Mouse (Mus musculus): ENCODE results near the gene Kansl2. TPM values are rescaled to one million over a fixed set of nuclear protein-coding genes. Genes with fewer than 3 reads are reported as not detected.

Kansl2 gene
- polyA plus RNA-seq, 1 experiment from 2014 or later, result 32.0 TPM

DNA sequence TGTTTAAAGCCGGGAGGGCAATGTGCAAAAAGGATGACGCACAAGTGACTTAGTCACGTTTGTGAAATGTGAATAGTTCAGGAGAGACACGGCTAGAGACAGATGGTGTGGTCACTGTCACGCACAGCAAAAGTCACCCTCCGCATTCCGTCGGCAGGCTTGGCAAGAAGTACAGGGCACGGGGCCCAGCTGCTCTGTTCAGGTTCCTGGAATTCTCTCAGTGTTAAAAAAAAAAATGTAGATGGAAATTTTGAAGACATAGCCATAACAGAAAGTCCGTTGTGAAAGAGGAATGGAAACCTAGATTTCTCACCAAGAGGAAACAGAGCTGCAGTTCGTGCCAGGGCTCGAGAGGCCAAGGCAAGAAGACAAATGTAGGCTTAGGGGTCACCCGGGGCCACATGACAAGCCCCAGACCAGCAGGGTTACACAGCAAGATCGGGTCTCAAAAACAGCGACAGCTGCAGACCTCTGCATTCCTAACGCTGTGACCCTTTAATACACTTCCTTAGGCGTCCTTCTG is 21.2 kb downstream of the Kansl2 start:
- Histone ChIP-seq H3K4me3 (replicated peaks) (no peak overlapping the region), H3K9ac (no peak overlapping the region), H3K27ac (replicated peaks) (no peak overlapping the region), H3K9me3 (replicated peaks) (no peaks in the 10 kb centered on the region), H3K36me3 (replicated peaks) (peaks cover 4% of the 10 kb centered on the region), H3K27me3 (no peaks in the 10 kb centered on the region), H3K4me2 (no peak overlapping the region), H3K4me1 (replicated peaks) (peaks cover 16% of the 10 kb centered on the region)
- WGBS (ENCODE audit: insufficient replicate concordance), result 51% methylated on average over 17 of the region's 17 CpGs
- no peak for ATAC-seq (ENCODE audit: insufficient read depth)

DNA sequence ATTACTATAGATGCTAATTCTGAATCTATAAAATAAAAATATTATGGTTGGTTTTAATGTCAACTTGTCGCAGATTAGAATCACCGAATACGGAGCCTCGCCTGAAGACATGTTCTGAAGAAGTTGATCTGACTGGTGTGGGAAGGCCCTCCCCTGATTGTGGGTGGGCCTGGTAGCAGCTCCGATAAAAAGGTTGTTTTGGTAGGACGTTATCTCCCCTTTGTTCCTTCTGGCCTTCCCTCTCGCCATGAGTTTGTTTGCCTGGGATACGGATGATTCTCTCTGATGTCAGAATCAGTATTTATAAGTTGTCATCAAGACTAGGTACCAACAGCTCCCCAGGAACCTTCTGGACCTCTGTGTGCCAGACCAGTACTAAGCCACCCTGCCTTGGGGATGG is 21.8 kb downstream of the Kansl2 start:
- Histone ChIP-seq H3K4me2 (no peak overlapping the region), H3K27ac (replicated peaks) (no peak overlapping the region)
- 29% methylated on average over 8 of the region's 8 CpGs for WGBS (ENCODE audit: insufficient replicate concordance)

DNA sequence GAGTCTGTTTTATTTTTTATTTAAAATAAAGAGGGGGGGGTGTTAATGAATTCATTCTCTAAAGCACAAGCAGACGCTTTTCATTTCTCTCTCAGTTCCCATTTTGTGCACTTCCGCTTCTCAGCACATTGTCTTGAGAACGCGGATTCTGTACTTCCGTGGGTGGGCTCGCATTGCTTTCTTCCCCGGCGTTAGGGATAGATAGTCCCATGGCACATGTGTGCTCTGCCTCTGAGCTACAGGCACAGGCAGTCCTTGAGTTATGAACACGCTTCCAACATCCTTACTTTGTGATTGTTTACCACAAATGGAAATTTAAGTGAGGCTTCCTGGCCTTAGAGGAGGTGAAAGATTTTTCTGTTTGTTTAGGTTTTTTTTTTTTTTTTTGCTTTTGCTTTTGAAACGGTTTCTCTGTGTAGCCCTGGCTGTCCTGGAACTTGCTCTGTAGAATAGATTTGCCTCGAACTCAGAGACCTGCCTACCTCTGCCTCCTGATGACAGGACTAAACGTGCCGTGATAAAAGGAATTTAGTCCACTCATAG is 22.6 kb downstream of the Kansl2 start:
- WGBS (ENCODE audit: insufficient replicate concordance), result 34% methylated on average over 13 of the region's 13 CpGs
- peak overlapping the region; percentile 7; the same call in 1 of the 2 replicates for H3K4me3 ChIP-seq (replicated peaks)
- H3K9ac ChIP-seq, result no peak overlapping the region
- no peaks in the 10 kb centered on the region for H3K36me3 ChIP-seq (replicated peaks)
- ATAC-seq (ENCODE audit: insufficient read depth), result no peak
- H3K9me3 ChIP-seq (replicated peaks), result no peaks in the 10 kb centered on the region
- H3K4me1 ChIP-seq (replicated peaks), result peaks cover 16% of the 10 kb centered on the region
- peak overlapping the region; percentile 66 for H3K4me2 ChIP-seq
- H3K27me3 ChIP-seq, result no peaks in the 10 kb centered on the region
- H3K27ac ChIP-seq (replicated peaks), result peak overlapping the region; percentile 51; the same call in 1 of the 2 replicates

More for the DNA sequence above, 21.8 kb downstream of the Kansl2 start:
- no peak for ATAC-seq (ENCODE audit: insufficient read depth)
- Histone ChIP-seq H3K36me3 (replicated peaks) (no peaks in the 10 kb centered on the region), H3K27me3 (no peaks in the 10 kb centered on the region), H3K9me3 (replicated peaks) (no peaks in the 10 kb centered on the region), H3K4me1 (replicated peaks) (peaks cover 16% of the 10 kb centered on the region), H3K4me3 (replicated peaks) (no peak overlapping the region), H3K9ac (no peak overlapping the region)

DNA sequence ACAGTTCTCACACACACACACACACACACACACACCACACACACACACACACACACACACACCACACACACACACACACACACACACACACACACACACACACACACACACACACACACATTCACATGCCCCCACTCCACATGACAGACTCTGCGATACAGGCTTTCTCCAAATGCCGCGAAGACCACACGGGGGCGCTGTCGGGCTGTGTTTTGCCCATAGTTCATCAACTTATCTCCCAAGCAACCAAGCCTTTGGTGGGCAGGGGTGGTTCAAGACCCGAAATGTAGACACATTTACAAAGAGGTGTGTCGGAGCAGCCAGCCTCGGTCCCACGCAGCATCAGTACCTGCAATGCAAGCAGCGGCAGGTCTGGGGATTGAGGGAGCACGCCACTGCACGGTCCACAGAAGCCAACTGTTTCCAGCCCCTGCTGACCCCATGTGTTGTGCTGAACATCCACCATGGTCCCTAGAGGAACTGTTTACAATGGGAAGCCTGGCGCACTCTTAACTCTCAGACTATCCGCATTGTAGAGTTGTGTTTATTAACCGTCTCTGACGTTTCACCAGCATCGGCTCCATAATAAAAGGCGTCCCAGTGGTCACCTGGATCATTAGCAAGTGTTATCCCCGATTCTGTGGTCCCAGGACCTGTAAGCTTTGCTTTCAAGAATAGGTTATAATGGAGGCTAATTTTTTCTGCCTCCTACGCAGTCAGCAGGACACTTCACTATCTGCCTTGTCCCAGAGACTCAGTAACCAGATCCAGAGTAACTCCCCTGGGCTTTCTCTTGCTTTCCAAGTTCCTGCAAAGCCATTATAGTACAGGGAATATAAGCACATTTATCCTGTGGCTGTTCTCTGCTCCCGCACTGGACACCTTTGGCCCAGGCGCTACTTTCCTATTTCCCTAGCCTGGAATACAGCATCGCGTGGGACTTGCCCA is 23.4 kb downstream of the Kansl2 start:
- no peak overlapping the region for H3K9ac ChIP-seq
- 25% methylated on average over 25 of the region's 25 CpGs for WGBS (ENCODE audit: insufficient replicate concordance)
- H3K4me3 ChIP-seq (replicated peaks), result peak overlapping the region; percentile 32
- H3K27me3 ChIP-seq, result no peaks in the 10 kb centered on the region
- peak overlapping the region; percentile 51; the same call in 1 of the 2 replicates for H3K27ac ChIP-seq (replicated peaks)
- H3K4me1 ChIP-seq (replicated peaks), result peaks cover 16% of the 10 kb centered on the region
- ATAC-seq (ENCODE audit: insufficient read depth), result peak; percentile 29; the same call in 1 of the 2 replicates
- H3K9me3 ChIP-seq (replicated peaks), result no peaks in the 10 kb centered on the region
- peak overlapping the region; percentile 66 for H3K4me2 ChIP-seq
- no peaks in the 10 kb centered on the region for H3K36me3 ChIP-seq (replicated peaks)

DNA sequence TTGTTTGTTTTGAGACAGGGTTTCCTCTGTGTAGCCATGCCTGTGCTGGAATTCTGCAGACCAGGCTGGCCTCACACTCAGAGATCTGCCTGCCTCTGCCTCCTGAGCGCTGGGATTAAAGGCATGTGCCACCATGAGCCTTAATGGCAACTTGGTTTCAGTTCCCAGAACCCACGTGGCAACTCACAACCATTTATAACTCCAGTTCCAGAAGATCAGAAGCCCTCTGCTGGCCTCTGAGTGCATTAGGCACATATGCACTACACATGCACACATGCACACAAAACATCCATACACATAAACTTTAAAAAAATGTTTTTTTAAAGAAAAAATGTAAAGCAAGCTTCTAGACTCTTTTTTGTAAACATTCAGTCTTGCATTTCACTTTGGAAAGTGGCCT is 24.7 kb downstream of the Kansl2 start:
- Histone ChIP-seq H3K9me3 (replicated peaks) (no peaks in the 10 kb centered on the region), H3K4me1 (replicated peaks) (peaks cover 16% of the 10 kb centered on the region), H3K27me3 (no peaks in the 10 kb centered on the region), H3K9ac (no peak overlapping the region), H3K36me3 (replicated peaks) (no peaks in the 10 kb centered on the region), H3K27ac (replicated peaks) (no peak overlapping the region), H3K4me2 (no peak overlapping the region), H3K4me3 (replicated peaks) (no peak overlapping the region)
- 34% methylated on average over 2 of the region's 2 CpGs for WGBS (ENCODE audit: insufficient replicate concordance)
- ATAC-seq (ENCODE audit: insufficient read depth), result no peak

DNA sequence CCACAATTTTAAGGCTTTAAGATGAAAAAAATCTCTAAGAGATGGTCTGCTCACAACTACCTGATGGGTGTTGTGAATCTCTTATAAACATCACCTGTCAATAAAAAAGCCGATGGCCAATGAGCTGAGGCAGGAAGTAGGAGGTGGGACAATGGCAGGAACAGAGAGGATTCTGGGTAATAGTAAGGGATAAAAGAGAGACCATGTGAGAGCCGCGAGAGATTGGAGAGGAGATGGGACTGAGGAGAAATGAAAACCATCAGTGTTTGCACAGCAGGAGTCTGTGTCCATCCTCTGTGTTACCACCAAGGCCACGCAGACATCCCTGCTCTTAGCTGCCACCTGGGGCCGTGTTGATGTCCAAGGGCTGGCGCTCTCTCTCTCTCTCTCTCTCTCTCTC is 26.7 kb downstream of the Kansl2 start:
- no peak for ATAC-seq (ENCODE audit: insufficient read depth)
- Histone ChIP-seq H3K27me3 (no peaks in the 10 kb centered on the region), H3K36me3 (replicated peaks) (no peaks in the 10 kb centered on the region), H3K4me3 (replicated peaks) (no peak overlapping the region), H3K9me3 (replicated peaks) (no peaks in the 10 kb centered on the region), H3K4me1 (replicated peaks) (peaks cover 16% of the 10 kb centered on the region), H3K9ac (no peak overlapping the region), H3K4me2 (no peak overlapping the region), H3K27ac (replicated peaks) (no peak overlapping the region)
- 70% methylated on average over 6 of the region's 6 CpGs for WGBS (ENCODE audit: insufficient replicate concordance)

DNA sequence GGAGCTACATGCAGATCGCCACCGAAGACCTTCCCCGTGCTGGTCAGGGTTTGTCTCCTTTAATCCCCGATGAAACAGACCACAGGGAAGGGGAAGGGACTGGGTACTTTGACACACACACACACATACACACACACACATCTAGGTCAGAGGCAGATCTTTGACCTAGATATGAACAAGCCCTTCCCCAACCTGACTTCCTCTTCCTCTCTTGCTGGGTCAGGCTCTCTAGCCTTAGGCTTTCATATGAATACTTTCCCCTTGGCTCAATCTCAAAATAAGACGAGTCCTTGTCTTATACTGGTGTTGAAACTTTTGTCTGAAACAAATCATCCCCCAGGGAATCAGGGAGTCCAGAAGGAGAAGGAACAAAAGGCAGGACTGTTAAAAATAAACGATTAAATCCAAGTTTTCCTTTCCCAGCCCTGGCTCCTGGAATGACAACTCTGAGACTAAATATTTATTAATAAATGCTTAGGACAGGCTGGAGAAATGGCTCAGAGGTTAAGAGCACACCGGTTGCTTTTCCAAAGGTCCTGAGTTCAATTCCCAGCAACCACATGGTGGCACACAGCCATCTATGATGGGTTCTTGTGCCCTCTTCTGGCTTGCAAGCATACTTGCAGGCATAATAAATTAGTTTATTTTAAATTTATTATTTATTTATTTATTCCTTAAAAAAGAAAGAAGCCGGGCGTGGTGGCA is 27.7 kb downstream of the Kansl2 start:
- H3K4me3 ChIP-seq (replicated peaks), result no peak overlapping the region

DNA sequence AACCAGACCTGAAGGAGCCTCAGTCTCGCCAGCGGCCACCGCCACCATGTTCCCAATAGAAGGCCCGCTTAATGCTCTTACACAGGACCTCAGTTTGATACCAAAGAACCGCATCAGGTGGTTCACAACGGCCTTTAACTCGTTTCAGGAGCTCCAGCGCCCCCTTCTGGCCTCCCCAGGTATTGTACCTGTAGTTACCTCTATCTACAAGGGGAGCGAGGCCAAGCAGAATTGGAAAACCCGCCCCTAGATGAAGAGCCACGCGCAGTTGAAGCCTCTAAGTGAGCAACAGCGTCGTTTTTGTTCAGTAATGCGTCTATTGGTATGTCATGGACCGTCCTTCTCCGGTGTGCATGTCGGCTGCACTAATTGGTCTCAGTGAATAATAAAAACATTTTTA is 29.6 kb downstream of the Kansl2 start:
- Histone ChIP-seq H3K4me3 (replicated peaks) (no peak overlapping the region), H3K36me3 (replicated peaks) (no peaks in the 10 kb centered on the region), H3K4me1 (replicated peaks) (no peaks in the 10 kb centered on the region), H3K27ac (replicated peaks) (no peak overlapping the region), H3K4me2 (no peak overlapping the region), H3K9me3 (replicated peaks) (no peaks in the 10 kb centered on the region), H3K9ac (no peak overlapping the region), H3K27me3 (no peaks in the 10 kb centered on the region)
- 11% methylated on average over 18 of the region's 18 CpGs for WGBS (ENCODE audit: insufficient replicate concordance)
- ATAC-seq (ENCODE audit: insufficient read depth), result no peak

More for the DNA sequence above, 27.7 kb downstream of the Kansl2 start:
- no peaks in the 10 kb centered on the region for H3K27me3 ChIP-seq
- H3K4me2 ChIP-seq, result no peak overlapping the region
- peaks cover 10% of the 10 kb centered on the region for H3K4me1 ChIP-seq (replicated peaks)
- no peaks in the 10 kb centered on the region for H3K36me3 ChIP-seq (replicated peaks)
- H3K27ac ChIP-seq (replicated peaks), result no peak overlapping the region
- ATAC-seq (ENCODE audit: insufficient read depth), result no peak
- H3K9ac ChIP-seq, result no peak overlapping the region
- 34% methylated on average over 9 of the region's 9 CpGs for WGBS (ENCODE audit: insufficient replicate concordance)
- H3K9me3 ChIP-seq (replicated peaks), result no peaks in the 10 kb centered on the region

DNA sequence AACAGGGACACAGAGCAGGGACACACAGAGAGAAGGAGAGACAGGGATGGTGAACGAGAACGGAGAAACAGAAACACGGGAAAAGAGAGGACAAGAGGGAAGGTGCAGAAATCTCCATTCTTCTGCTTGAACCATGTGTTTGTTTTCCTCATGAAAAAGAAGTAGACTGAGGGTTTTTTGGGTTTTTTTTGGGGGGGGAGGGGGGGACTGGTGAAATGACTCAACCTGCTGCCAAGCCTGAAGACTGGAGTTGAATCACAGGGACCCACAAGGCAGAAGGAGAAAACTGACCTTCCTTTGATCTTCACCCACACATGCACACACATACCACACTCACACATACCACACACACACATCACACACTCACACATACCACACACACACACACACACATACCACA is 30.7 kb downstream of the Kansl2 start:
- no peak overlapping the region for H3K4me2 ChIP-seq
- H3K4me1 ChIP-seq (replicated peaks), result no peaks in the 10 kb centered on the region
- WGBS (ENCODE audit: insufficient replicate concordance), result 71% methylated on average over 3 of the region's 3 CpGs

DNA sequence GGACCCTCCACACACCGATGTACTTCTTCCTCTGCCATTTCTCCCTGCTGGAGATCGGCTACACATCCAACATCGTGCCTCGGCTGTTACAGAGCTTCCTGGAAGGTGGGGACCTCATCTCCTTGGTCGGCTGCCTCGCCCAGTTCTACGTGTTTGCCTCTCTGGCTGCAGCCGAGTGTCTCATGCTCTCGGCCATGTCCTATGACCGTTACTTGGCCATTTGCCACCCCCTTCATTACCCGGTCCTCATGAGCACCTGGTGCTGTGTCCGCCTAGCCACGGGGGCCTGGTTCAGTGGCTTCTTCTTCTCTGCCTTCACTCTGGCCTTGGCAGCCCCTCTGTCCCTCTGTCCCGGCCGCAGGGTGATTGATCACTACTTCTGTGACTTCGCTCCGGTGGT is 36.4 kb downstream of the Kansl2 start:
- no peak overlapping the region for H3K27ac ChIP-seq (replicated peaks)
- H3K4me3 ChIP-seq (replicated peaks), result no peak overlapping the region
- H3K4me2 ChIP-seq, result no peak overlapping the region
- no peaks in the 10 kb centered on the region for H3K4me1 ChIP-seq (replicated peaks)
- WGBS (ENCODE audit: insufficient replicate concordance), result 75% methylated on average over 17 of the region's 17 CpGs
- no peak for ATAC-seq (ENCODE audit: insufficient read depth)
- H3K36me3 ChIP-seq (replicated peaks), result no peaks in the 10 kb centered on the region
- H3K9me3 ChIP-seq (replicated peaks), result no peaks in the 10 kb centered on the region
- no peaks in the 10 kb centered on the region for H3K27me3 ChIP-seq
- no peak overlapping the region for H3K9ac ChIP-seq

More for the DNA sequence above, 30.7 kb downstream of the Kansl2 start:
- Histone ChIP-seq H3K27me3 (no peaks in the 10 kb centered on the region), H3K9me3 (replicated peaks) (no peaks in the 10 kb centered on the region), H3K9ac (no peak overlapping the region), H3K27ac (replicated peaks) (no peak overlapping the region), H3K36me3 (replicated peaks) (no peaks in the 10 kb centered on the region), H3K4me3 (replicated peaks) (no peak overlapping the region)
- ATAC-seq (ENCODE audit: insufficient read depth), result no peak

DNA sequence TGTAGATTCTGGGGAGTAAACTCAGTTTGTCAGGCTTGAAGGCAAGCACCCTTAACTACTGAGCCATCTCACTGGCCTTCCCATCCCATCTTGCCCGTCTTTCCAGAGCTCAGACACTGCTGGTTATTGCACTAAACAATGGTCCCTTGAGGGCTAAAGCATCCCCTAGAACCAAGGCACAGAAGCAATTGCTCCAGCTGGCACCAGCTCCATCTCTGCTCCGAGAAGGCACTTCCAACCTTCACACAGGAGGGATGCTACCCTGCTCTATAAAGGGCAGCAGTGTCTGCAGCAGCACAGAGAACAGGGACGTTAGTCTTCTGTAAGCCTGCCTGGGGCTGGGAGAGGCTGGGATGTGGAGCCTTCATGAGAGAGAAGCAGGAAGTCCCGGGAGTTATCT is 42.0 kb downstream of the Kansl2 start, which contains the start of gene Olfr279:
Olfr279 (plus strand) TSS at position 301 of the 400 bp plus-strand sequence.
- H3K9ac ChIP-seq, result no peak within 1 kb of the TSS
- H3K4me3 ChIP-seq (replicated peaks), result no peak within 1 kb of the TSS
- no peaks in the 10 kb centered on the region for H3K9me3 ChIP-seq (replicated peaks)
- no peak within 1 kb of the TSS for H3K27ac ChIP-seq (replicated peaks)
- H3K4me2 ChIP-seq, result no peak within 1 kb of the TSS
- no peaks in the 10 kb centered on the region for H3K4me1 ChIP-seq (replicated peaks)
- H3K36me3 ChIP-seq (replicated peaks), result no peaks in the 10 kb centered on the region
- H3K27me3 ChIP-seq, result no peaks in the 10 kb centered on the region
- 41% methylated on average over 4 of the region's 4 CpGs for WGBS (ENCODE audit: insufficient replicate concordance)
- no peak for ATAC-seq (ENCODE audit: insufficient read depth)
